Mouse (Mus musculus) forebrain, embryonic 16.5 days (tissue): ENCODE measurements around the gene Morn4. TPM values are rescaled to one million over a fixed set of nuclear protein-coding genes. Genes with fewer than 3 reads are reported as not detected.

Experiments used
- polyA plus RNA-seq: library from polyadenylated mRNA; unstranded; fragments of >200 nt; fragmentation: Nextera tagmentation; extraction: Ambion mirVana; gene quantifications from 2 replicates; pipeline ENCODE4 v1.2.1, GENCODE M21; 2015

Morn4 gene
- polyA plus RNA-seq, 1 experiment from 2014 or later, result 182 TPM

Other genes with a start within 250 kb of the Morn4 start
- gene Frat2, start 238.2 kb downstream of the Morn4 start, polyA plus RNA-seq, result 10.4 and 12.2 TPM in 2 replicates
- gene Rrp12, start 190.2 kb downstream of the Morn4 start, polyA plus RNA-seq, result 19.5 and 21.0 TPM in 2 replicates
- 480 and 488 TPM in 2 replicates for gene Pgam1, start 174.4 kb downstream of the Morn4 start, polyA plus RNA-seq
- 71.0 and 72.3 TPM in 2 replicates for gene Exosc1, start 152.9 kb downstream of the Morn4 start, polyA plus RNA-seq
- 90.2 and 99.3 TPM in 2 replicates for gene Zdhhc16, start 152.9 kb downstream of the Morn4 start, polyA plus RNA-seq
- 35.0 and 39.4 TPM in 2 replicates for gene Mms19, start 105.2 kb downstream of the Morn4 start, polyA plus RNA-seq
- gene Ubtd1, start 104.6 kb downstream of the Morn4 start, polyA plus RNA-seq, result 8.0 and 8.7 TPM in 2 replicates
- 0.30 and 0.51 TPM in 2 replicates for gene Ankrd2, start 50.4 kb downstream of the Morn4 start, polyA plus RNA-seq
- gene Hoga1, start 40.7 kb downstream of the Morn4 start, polyA plus RNA-seq, result 0.66 and 0.82 TPM in 2 replicates
- not detected in 2 replicates for gene 4933411K16Rik, start 34.1 kb downstream of the Morn4 start, polyA plus RNA-seq
- gene Pi4k2a, start 4.1 kb upstream of the Morn4 start, polyA plus RNA-seq, result 28.8 and 31.9 TPM in 2 replicates
- gene Avpi1, start 42.7 kb upstream of the Morn4 start, polyA plus RNA-seq, result 7.4 and 7.5 TPM in 2 replicates
- gene Marveld1, start 61.0 kb upstream of the Morn4 start, polyA plus RNA-seq, result 1.5 and 2.0 TPM in 2 replicates
- 65.4 and 78.7 TPM in 2 replicates for gene Zfyve27, start 77.6 kb upstream of the Morn4 start, polyA plus RNA-seq
- 1.2 and 1.5 TPM in 2 replicates for gene Sfrp5, start 115.9 kb upstream of the Morn4 start, polyA plus RNA-seq
- gene Golga7b, start 161.2 kb upstream of the Morn4 start, polyA plus RNA-seq, result 29.5 and 41.0 TPM in 2 replicates